Mouse (Mus musculus) MEL (cell line): ENCODE results near the gene Cyth4. TPM values are rescaled to one million over a fixed set of nuclear protein-coding genes. Genes with fewer than 3 reads are reported as not detected.

Experiments used
- DNase-seq: peaks from one replicate; pipeline ENCODE4 v3.0.0; 2011; ENCODE audit warnings: low read depth, low spot score
- H3K27ac ChIP-seq: 2 replicates; pipeline ENCODE4 v1.5.1; 2012; ENCODE audit warnings: low read depth, mild to moderate bottlenecking, control low read depth, low read length, moderate library complexity; ENCODE audit not compliant: control insufficient read depth
- H3K27me3 ChIP-seq, 2 experiments: fragments of 150-350 bp in 1 of 2; sonication (generic) in 1 of 2; 2 replicates each; pipeline ENCODE4 v1.6.1; 2012; ENCODE audit warnings: low read length in 2 of 2, mild to moderate bottlenecking in 2 of 2, improper control_type of control experiment in 1 of 2, moderate library complexity in 1 of 2; ENCODE audit not compliant: insufficient read depth in 2 of 2, control insufficient read depth in 1 of 2
- H3K36me3 ChIP-seq, 2 experiments: 2 replicates each; pipeline ENCODE4 v1.6.1; 2012 to 2014; ENCODE audit warnings: low read length in 2 of 2, improper control_type of control experiment in 1 of 2, inconsistent platforms in 1 of 2, mild to moderate bottlenecking in 1 of 2; ENCODE audit not compliant: insufficient read depth in 2 of 2, control insufficient read depth in 1 of 2
- H3K4me1 ChIP-seq, 2 experiments: fragments of 150-350 bp in 1 of 2; sonication (generic) in 1 of 2; 2 replicates each; pipeline ENCODE4 v1.6.1; 2012; ENCODE audit warnings: low read length in 2 of 2, improper control_type of control experiment in 1 of 2, mild to moderate bottlenecking in 1 of 2; ENCODE audit not compliant: insufficient read depth in 2 of 2, control insufficient read depth in 1 of 2
- H3K4me3 ChIP-seq, 2 experiments: fragments of 150-350 bp in 1 of 2; sonication (generic) in 1 of 2; 2 replicates each; pipeline ENCODE4 v1.5.1; 2012; ENCODE audit warnings: low read depth in 2 of 2, low read length in 2 of 2, mild to moderate bottlenecking in 2 of 2, moderate library complexity in 2 of 2, control low read depth in 1 of 2, improper control_type of control experiment in 1 of 2; ENCODE audit not compliant: control insufficient read depth in 1 of 2, insufficient read depth in 1 of 2
- H3K79me2 ChIP-seq: 2 replicates; pipeline ENCODE4 v1.6.1; 2012; ENCODE audit warnings: mild to moderate bottlenecking, low read length, moderate library complexity; ENCODE audit not compliant: control insufficient read depth, poor library complexity, insufficient read depth
- H3K9ac ChIP-seq: 2 replicates; pipeline ENCODE4 v1.6.1; 2012; ENCODE audit warnings: low read depth, mild to moderate bottlenecking, control low read depth, low read length, moderate library complexity; ENCODE audit not compliant: control insufficient read depth, poor library complexity, severe bottlenecking
- H3K9me3 ChIP-seq: fragments of 150-350 bp; sonication (generic); replicated peaks from 2 replicates; pipeline ENCODE4 v1.6.1; 2012; ENCODE audit warnings: mild to moderate bottlenecking, low read length, improper control_type of control experiment, moderate library complexity; ENCODE audit not compliant: insufficient read depth
- BHLHE40 ChIP-seq: IDR thresholded peaks from 2 replicates; pipeline ENCODE4 v1.6.1; 2012; ENCODE audit warnings: low read depth, mild to moderate bottlenecking, inconsistent platforms, low read length, improper control_type of control experiment, borderline replicate concordance
- GABPA ChIP-seq: IDR thresholded peaks from 2 replicates; pipeline ENCODE4 v1.6.1; 2012; ENCODE audit warnings: low read depth, mild to moderate bottlenecking, inconsistent platforms, low read length, improper control_type of control experiment, moderate library complexity
- GATA1 ChIP-seq: IDR thresholded peaks from 2 replicates; pipeline ENCODE4 v1.6.1; 2011; ENCODE audit warnings: low read depth, low read length, improper control_type of control experiment
- HCFC1 ChIP-seq: IDR thresholded peaks from 2 replicates; pipeline ENCODE4 v1.6.1; 2012; ENCODE audit warnings: low read depth, mild to moderate bottlenecking, inconsistent platforms, low read length, improper control_type of control experiment, moderate library complexity
- JUND ChIP-seq: IDR thresholded peaks from 2 replicates; pipeline ENCODE4 v1.6.1; 2011; ENCODE audit warnings: low read depth, mild to moderate bottlenecking, improper control_type of control experiment, low read length
- KAT2A ChIP-seq: conservative IDR thresholded peaks from 2 replicates; pipeline ENCODE4 v1.6.1; 2012; ENCODE audit warnings: low read depth, low read length, improper control_type of control experiment, inconsistent platforms
- MYB ChIP-seq: IDR thresholded peaks from 2 replicates; pipeline ENCODE4 v1.6.1; 2011; ENCODE audit warnings: mild to moderate bottlenecking, low read depth, low read length, improper control_type of control experiment
- MYC ChIP-seq: IDR thresholded peaks from 2 replicates; pipeline ENCODE4 v1.6.1; 2011; ENCODE audit warnings: low read depth, mild to moderate bottlenecking, low read length, improper control_type of control experiment, moderate library complexity
- NRF1 ChIP-seq: IDR thresholded peaks from 2 replicates; pipeline ENCODE4 v1.6.1; 2014; ENCODE audit warnings: low read depth, mild to moderate bottlenecking, inconsistent platforms, low read length, improper control_type of control experiment, moderate library complexity; ENCODE audit not compliant: poor library complexity, insufficient read depth, severe bottlenecking
- POLR2AphosphoS5 ChIP-seq: IDR thresholded peaks from 2 replicates; pipeline ENCODE4 v1.6.1; 2012; ENCODE audit warnings: low read depth, borderline replicate concordance, mild to moderate bottlenecking, inconsistent platforms, low read length, moderate library complexity, mixed read lengths
- SMC3 ChIP-seq: IDR thresholded peaks from 2 replicates; pipeline ENCODE4 v1.6.1; 2011; ENCODE audit warnings: low read depth, low read length, improper control_type of control experiment
- TAL1 ChIP-seq: IDR thresholded peaks from 2 replicates; pipeline ENCODE4 v1.6.1; 2012; ENCODE audit warnings: mild to moderate bottlenecking, inconsistent platforms, low read length, moderate library complexity, mixed read lengths
- TCF12 ChIP-seq: IDR thresholded peaks from 2 replicates; pipeline ENCODE4 v1.6.1; 2014; ENCODE audit warnings: low read depth, mild to moderate bottlenecking, inconsistent platforms, low read length, improper control_type of control experiment, moderate library complexity
- UBTF ChIP-seq: IDR thresholded peaks from 2 replicates; pipeline ENCODE4 v1.6.1; 2012; ENCODE audit warnings: low read depth, mild to moderate bottlenecking, inconsistent platforms, low read length, improper control_type of control experiment, moderate library complexity, borderline replicate concordance; ENCODE audit not compliant: insufficient read depth
- USF1 ChIP-seq: IDR thresholded peaks from 2 replicates; pipeline ENCODE4 v1.6.1; 2014; ENCODE audit warnings: low read depth, mild to moderate bottlenecking, inconsistent platforms, low read length, improper control_type of control experiment, moderate library complexity
- USF2 ChIP-seq, 2 experiments: IDR thresholded peaks; 2 replicates each; pipeline ENCODE4 v1.6.1; 2011 to 2012; ENCODE audit warnings: improper control_type of control experiment in 2 of 2, low read length in 2 of 2, borderline replicate concordance in 1 of 2, inconsistent platforms in 1 of 2, low read depth in 1 of 2, mild to moderate bottlenecking in 1 of 2; ENCODE audit not compliant: insufficient read depth in 1 of 2
- ZC3H11A ChIP-seq: IDR thresholded peaks from 2 replicates; pipeline ENCODE4 v1.6.1; 2012; ENCODE audit warnings: low read depth, mild to moderate bottlenecking, inconsistent platforms, low read length, improper control_type of control experiment
- ZKSCAN1 ChIP-seq: IDR thresholded peaks from 2 replicates; pipeline ENCODE4 v1.6.1; 2012; ENCODE audit warnings: low read depth, mild to moderate bottlenecking, inconsistent platforms, low read length, improper control_type of control experiment, moderate library complexity
- ZNF384 ChIP-seq: IDR thresholded peaks from 2 replicates; pipeline ENCODE4 v1.6.1; 2012; ENCODE audit warnings: low read depth, mild to moderate bottlenecking, inconsistent platforms, low read length, improper control_type of control experiment
- polyA plus RNA-seq, 2 experiments: library from polyadenylated mRNA; stranded (reverse) in 1 of 2; unstranded in 1 of 2; fragments of >175 nt in 1 of 2; fragments of >200 nt in 1 of 2; gene quantifications; 2 replicates each; pipeline versions ENCODE4 v1.2.1 to v1.2.4; 2012; ENCODE audit warnings: low replicate concordance in 2 of 2, low read depth in 1 of 2; ENCODE audit not compliant: insufficient read length in 2 of 2, insufficient read depth in 1 of 2, missing spikeins in 1 of 2
- total RNA-seq: library from RNA; depleted of rRNA; stranded (reverse); fragments of 300-350 nt; gene quantifications from 2 replicates; pipeline ENCODE4 v1.2.3, GENCODE M21; 2012

Gene Cyth4
- total and polyA plus RNA-seq, 3 experiments = 8.7 to 23.5 TPM; not detected in 1

DNA sequence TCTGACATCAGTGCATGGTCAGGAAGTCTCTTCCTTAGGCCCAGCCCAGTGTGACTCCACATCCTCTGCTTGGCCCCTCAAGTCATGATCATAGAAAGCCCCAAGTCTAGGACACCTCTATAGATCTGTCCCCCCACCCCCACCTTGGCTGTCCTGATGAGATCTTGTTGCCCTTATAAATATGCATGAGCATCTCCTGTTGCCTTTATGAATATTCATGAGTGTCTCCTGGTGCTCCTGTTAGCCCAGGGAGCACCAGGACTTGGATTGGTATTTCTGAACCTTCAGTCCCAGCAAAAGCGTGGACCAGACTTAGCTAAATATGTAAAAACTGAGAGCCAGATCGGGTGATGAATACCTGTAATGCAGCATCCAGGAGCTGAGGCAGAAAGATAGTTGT, 35.5 kb downstream of the Cyth4 start:
- Histone ChIP-seq H3K9ac (no peak overlapping the region), H3K27ac (no peak overlapping the region), H3K27me3 (peaks cover 0 to 10% of the 10 kb centered on the region in 2 experiments; a peak in 2 of 4 replicates), H3K4me1 (no peaks in the 10 kb centered on the region), H3K36me3 (no peaks in the 10 kb centered on the region)
- TF ChIP-seq USF1 (no peak), GATA1 (no peak), ZKSCAN1 (no peak), ZNF384 (no peak), MYC (no peak)
- TF ChIP-seq, all 39 proteins: peak for 0
- no peak for DNase-seq
- Histone ChIP-seq H3K4me3 (no peak overlapping the region), H3K79me2 (no peaks in the 10 kb centered on the region), H3K9me3 (no peaks in the 10 kb centered on the region)

DNA sequence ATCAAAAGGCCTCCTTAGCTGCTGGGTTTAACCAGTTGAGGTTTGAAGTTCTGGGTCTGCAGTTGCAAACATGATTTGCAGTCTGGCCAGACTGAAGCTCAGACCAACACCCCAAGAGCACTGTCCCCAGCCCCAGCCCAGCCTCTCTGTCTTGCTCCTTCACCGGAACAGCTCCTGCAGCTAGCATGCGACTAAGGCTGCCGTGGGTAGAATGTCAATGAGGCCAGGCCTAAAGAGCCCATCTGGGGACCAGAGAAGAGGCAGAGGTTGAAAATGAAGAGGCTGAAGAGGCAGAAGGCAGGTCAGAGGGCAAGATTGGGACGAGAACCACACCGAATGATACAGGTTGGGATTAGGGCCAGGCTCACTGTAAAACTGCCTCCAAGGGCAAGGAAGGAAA, 36.6 kb downstream of the Cyth4 start:
- Histone ChIP-seq H3K36me3 (no peaks in the 10 kb centered on the region), H3K9ac (no peak overlapping the region), H3K27me3 (peaks cover 0 to 14% of the 10 kb centered on the region in 2 experiments; a peak in 2 of 4 replicates), H3K9me3 (no peaks in the 10 kb centered on the region), H3K4me3 (no peak overlapping the region), H3K79me2 (no peaks in the 10 kb centered on the region), H3K27ac (no peak overlapping the region), H3K4me1 (no peaks in the 10 kb centered on the region)
- TF ChIP-seq TAL1 (no peak), GABPA (no peak), TCF12 (no peak), ZNF384 (no peak), NRF1 (no peak), UBTF (no peak), JUND (no peak), POLR2AphosphoS5 (no peak), MYC (no peak), MYB (no peak), KAT2A (no peak), USF2 (IDR thresholded peaks at IDR 0.05; ENCODE audit: borderline replicate concordance in 1 of 2, insufficient read depth in 1 of 2, low read depth in 1 of 2, low read length in 2 of 2) (no peak), HCFC1 (no peak), BHLHE40 (no peak), SMC3 (no peak), ZC3H11A (no peak)
- no peak for DNase-seq
